Mouse (Mus musculus) midbrain, embryonic 14.5 days (tissue): ENCODE measurements around the gene Sult6b1. TPM values are rescaled to one million over a fixed set of nuclear protein-coding genes. Genes with fewer than 3 reads are reported as not detected.

Experiments
- ATAC-seq: fragments of 200-750 bp; cut with Nextera tagmentation; 2 replicates; pipeline ENCODE4 v1.8.0; 2017; ENCODE audit warnings: moderate number of reproducible peaks, moderate library complexity; ENCODE audit not compliant: low FRiP score, low TSS enrichment
- DNase-seq: peaks from one replicate; pipeline ENCODE4 v3.0.0-alpha.2; 2015
- H3K27ac ChIP-seq: fragments of 300-500 bp; sonication (generic); replicated peaks from 2 replicates; pipeline ENCODE4 v1.5.1; 2014; ENCODE audit warnings: mild to moderate bottlenecking, low read depth, low read length, moderate library complexity
- H3K27me3 ChIP-seq: fragments of 300-500 bp; sonication (generic); 2 replicates; pipeline ENCODE4 v1.6.1; 2014; ENCODE audit warnings: low read length, control low read depth, mixed read lengths; ENCODE audit not compliant: control insufficient read depth, insufficient read depth
- H3K36me3 ChIP-seq: fragments of 300-500 bp; sonication (generic); 2 replicates; pipeline ENCODE4 v1.6.1; 2014; ENCODE audit warnings: low read length, control low read depth; ENCODE audit not compliant: control insufficient read depth, insufficient read depth
- H3K4me1 ChIP-seq: fragments of 300-500 bp; sonication (generic); 2 replicates; pipeline ENCODE4 v1.6.1; 2014; ENCODE audit warnings: mild to moderate bottlenecking, antibody characterized with exemption, low read length, control low read depth; ENCODE audit not compliant: control insufficient read depth, insufficient read depth
- H3K4me2 ChIP-seq: fragments of 300-500 bp; sonication (generic); 2 replicates; pipeline ENCODE4 v1.6.1; 2014; ENCODE audit warnings: mild to moderate bottlenecking, low read length, moderate library complexity
- H3K4me3 ChIP-seq: fragments of 300-500 bp; sonication (generic); replicated peaks from 2 replicates; pipeline ENCODE4 v1.5.1; 2014; ENCODE audit warnings: low read depth, low read length
- H3K9ac ChIP-seq: fragments of 300-500 bp; sonication (generic); replicated peaks from 2 replicates; pipeline ENCODE4 v1.6.1; 2014; ENCODE audit warnings: mild to moderate bottlenecking, low read length, moderate library complexity
- H3K9me3 ChIP-seq: fragments of 300-500 bp; sonication (generic); 2 replicates; pipeline ENCODE4 v1.6.1; 2016; ENCODE audit warnings: low read length, control low read depth, mixed read lengths; ENCODE audit not compliant: control insufficient read depth
- WGBS: fragments of 180-500 bp; shearing (Covaris S2); extraction: QIAGEN DNeasy Blood & Tissue Kit; methylation state at CpG from one replicate; pipeline ENCODE4 v1.1.7; 2014; 5-methylcytosine and 5-hydroxymethylcytosine counted together
- polyA plus RNA-seq: library from polyadenylated mRNA; unstranded; fragments of >200 nt; fragmentation: Nextera tagmentation; extraction: Ambion mirVana; gene quantifications from 2 replicates; pipeline ENCODE4 v1.2.1, GENCODE M21; 2014

Gene Sult6b1
- polyA plus RNA-seq, 1 experiment from 2014 or later = not detected

DNA sequence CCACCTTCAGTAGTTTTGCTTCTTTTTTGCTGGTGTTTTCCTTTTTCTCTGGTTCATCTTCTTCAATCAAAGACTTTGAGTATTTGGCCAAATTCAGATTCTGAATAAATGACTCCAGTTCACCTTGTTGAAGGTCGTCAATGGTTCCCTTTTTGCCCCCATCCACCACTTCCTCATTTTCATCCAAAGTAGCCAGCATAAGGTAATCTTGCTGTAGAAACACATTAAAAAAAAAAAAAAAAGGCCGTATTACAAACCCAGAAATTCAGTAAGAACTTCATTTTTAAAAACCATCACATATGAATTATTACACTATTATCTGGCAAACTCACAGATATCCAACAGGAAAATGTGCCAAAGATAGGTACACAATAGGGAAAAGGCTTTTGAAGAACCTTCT is 29.1 kb upstream of the Sult6b1 start:
- H3K4me3 ChIP-seq = peak overlapping the region; percentile 87
- no peak for ATAC-seq
- H3K27me3 ChIP-seq = no peaks in the 10 kb centered on the region
- H3K4me2 ChIP-seq = peak overlapping the region; percentile 60
- peak overlapping the region; percentile 75; the same call in 1 of the 2 replicates for H3K9ac ChIP-seq
- peaks cover 46% of the 10 kb centered on the region for H3K36me3 ChIP-seq
- no peak for DNase-seq
- peaks cover 16% of the 10 kb centered on the region for H3K4me1 ChIP-seq
- H3K27ac ChIP-seq = no peak overlapping the region
- WGBS = 97% methylated on average over 2 of the region's 2 CpGs
- no peaks in the 10 kb centered on the region for H3K9me3 ChIP-seq

GRCm38 (mm10) chr17:78917696-78918095 is 10.9 kb upstream of the Sult6b1 start:
- H3K4me2 ChIP-seq = peak overlapping the region; percentile 79
- no peak overlapping the region for H3K27ac ChIP-seq
- DNase-seq = no peak
- H3K9me3 ChIP-seq = no peaks in the 10 kb centered on the region
- H3K27me3 ChIP-seq = no peaks in the 10 kb centered on the region
- peak overlapping the region; percentile 60; the same call in 1 of the 2 replicates for H3K4me3 ChIP-seq
- no peak overlapping the region for H3K9ac ChIP-seq
- WGBS = 46% methylated on average over 6 of the region's 6 CpGs
- no peak for ATAC-seq
- peaks cover 13% of the 10 kb centered on the region for H3K4me1 ChIP-seq
- peaks cover 42% of the 10 kb centered on the region for H3K36me3 ChIP-seq

GRCm38 (mm10) chr17:78916899-78917298 is 10.1 kb upstream of the Sult6b1 start:
- H3K4me1 ChIP-seq = peaks cover 13% of the 10 kb centered on the region
- 3% methylated on average over 11 of the region's 11 CpGs for WGBS
- peak overlapping the region; percentile 79 for H3K4me2 ChIP-seq
- H3K27ac ChIP-seq = peak overlapping the region; percentile 78
- H3K9me3 ChIP-seq = no peaks in the 10 kb centered on the region
- DNase-seq = no peak
- peaks cover 35% of the 10 kb centered on the region for H3K36me3 ChIP-seq
- ATAC-seq = 0 out of 2 replicates have a peak, but pooled peaks have one; percentile 4
- H3K27me3 ChIP-seq = no peaks in the 10 kb centered on the region
- peak overlapping the region; percentile 70 for H3K9ac ChIP-seq
- H3K4me3 ChIP-seq = peak overlapping the region; percentile 60

DNA sequence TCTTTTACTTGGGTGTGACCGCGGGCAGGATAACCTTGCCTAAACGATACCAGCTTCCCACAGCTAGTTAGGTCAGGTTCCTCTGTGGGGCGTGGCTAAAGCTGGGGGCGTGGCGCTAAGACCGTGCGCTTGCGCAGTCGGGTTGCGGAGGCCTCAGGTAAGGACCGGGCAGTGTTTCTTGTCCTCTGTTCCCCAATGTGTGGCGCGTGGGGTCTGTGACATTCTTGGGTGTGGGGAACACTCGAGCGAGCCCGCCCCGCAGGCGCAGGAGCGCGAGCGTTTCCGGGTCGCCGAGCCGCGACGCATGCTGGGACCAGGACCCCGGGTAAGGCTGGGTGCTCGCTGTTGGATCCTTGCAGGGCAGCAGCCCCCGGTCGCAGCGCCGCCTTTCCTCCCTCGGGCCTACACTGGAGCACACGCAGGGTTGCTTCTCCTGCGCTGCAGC is 9.6 kb upstream of the Sult6b1 start, which contains the start of gene Cebpzos:
Gene Cebpzos (plus strand): TSS at position 132 of the 445 bp plus-strand sequence.
- Histone ChIP-seq H3K4me1 (peaks cover 13% of the 10 kb centered on the region), H3K27ac (peak within 1 kb of the TSS; percentile 78), H3K4me2 (peak within 1 kb of the TSS; percentile 79), H3K9ac (peak within 1 kb of the TSS; percentile 70), H3K9me3 (no peaks in the 10 kb centered on the region), H3K36me3 (peaks cover 30% of the 10 kb centered on the region), H3K27me3 (no peaks in the 10 kb centered on the region), H3K4me3 (peak within 1 kb of the TSS; percentile 60)
- DNase-seq (peak; percentile 94), ATAC-seq (peak; percentile 93)
- WGBS = under 1% methylated on average over 37 of the region's 37 CpGs

- Histone ChIP-seq H3K4me1 (peaks cover 13% of the 10 kb centered on the region), H3K9me3 (no peaks in the 10 kb centered on the region), H3K4me3 (peak overlapping the region; percentile 60), H3K27ac (peak overlapping the region; percentile 78), H3K4me2 (peak overlapping the region; percentile 79), H3K27me3 (no peaks in the 10 kb centered on the region), H3K36me3 (peaks cover 25% of the 10 kb centered on the region), H3K9ac (peak overlapping the region; percentile 70)
- DNase-seq = peak; percentile 41
- WGBS = 54% methylated on average over 6 of the region's 6 CpGs
- ATAC-seq = 0 out of 2 replicates have a peak, but pooled peaks have one; percentile 14
Observed at GRCm38 (mm10) chr17:78915772-78916171, 9.0 kb upstream of the Sult6b1 start.

DNA sequence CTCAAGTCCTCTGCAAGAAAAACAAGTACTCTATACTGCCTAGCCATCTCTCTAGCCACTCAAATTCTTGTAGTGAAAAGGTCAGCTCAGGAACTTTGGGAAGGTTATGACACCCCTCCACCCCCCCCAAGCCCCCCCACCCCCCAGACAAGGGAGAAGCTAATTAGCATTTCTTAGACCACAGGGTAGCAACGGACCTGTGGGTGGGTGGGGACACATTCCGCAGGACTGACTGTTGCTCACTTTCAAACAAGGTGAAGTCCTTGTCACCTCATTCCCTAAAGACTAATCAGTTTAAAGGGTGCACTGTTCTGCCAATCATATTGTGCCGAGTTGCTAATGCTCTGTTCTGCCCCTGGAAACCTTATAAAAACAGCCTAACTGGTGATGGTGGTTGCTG is 7.1 kb upstream of the Sult6b1 start:
- no peaks in the 10 kb centered on the region for H3K27me3 ChIP-seq
- H3K4me2 ChIP-seq = no peak overlapping the region
- ATAC-seq = no peak
- H3K36me3 ChIP-seq = peaks cover 9% of the 10 kb centered on the region
- H3K9me3 ChIP-seq = no peaks in the 10 kb centered on the region
- no peak overlapping the region for H3K27ac ChIP-seq
- H3K4me1 ChIP-seq = peaks cover 13% of the 10 kb centered on the region
- WGBS = 80% methylated on average over 3 of the region's 3 CpGs
- no peak for DNase-seq
- H3K9ac ChIP-seq = no peak overlapping the region
- H3K4me3 ChIP-seq = no peak overlapping the region

DNA sequence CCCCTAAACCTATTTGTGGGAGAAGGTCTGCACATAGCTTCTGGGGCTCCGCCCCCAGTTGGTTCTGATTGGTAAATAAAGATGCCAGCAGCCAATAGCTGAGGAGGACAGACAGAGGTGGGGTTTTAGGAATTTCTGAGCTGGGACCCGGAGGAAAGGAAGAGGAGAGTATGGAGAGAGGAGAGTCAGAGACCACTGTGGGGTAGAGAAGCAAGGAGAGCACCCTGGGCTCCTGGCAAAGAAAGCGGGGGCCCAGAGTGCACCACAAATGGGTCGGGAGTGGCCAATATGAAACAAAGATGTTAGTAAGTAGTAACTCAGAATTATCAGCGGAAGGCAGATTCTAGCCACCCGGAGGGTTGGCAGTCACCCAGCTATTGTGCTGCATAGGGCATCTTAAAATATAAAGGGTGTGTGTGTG is 6.1 kb upstream of the Sult6b1 start:
- peak; percentile 46; the same call in 1 of the 2 replicates for ATAC-seq
- H3K27ac ChIP-seq = 0 out of 2 replicates have a peak overlapping the region, but pooled peaks have one; percentile 32
- WGBS = 29% methylated on average over 6 of the region's 6 CpGs

GRCm38 (mm10) chr17:78909374-78909773 is 2.6 kb upstream of the Sult6b1 start:
- H3K27ac ChIP-seq = no peak overlapping the region
- no peaks in the 10 kb centered on the region for H3K4me1 ChIP-seq
- no peak overlapping the region for H3K4me3 ChIP-seq
- H3K9me3 ChIP-seq = no peaks in the 10 kb centered on the region
- H3K36me3 ChIP-seq = no peaks in the 10 kb centered on the region
- DNase-seq (no peak), ATAC-seq (no peak)
- H3K9ac ChIP-seq = no peak overlapping the region
- WGBS = 84% methylated on average over 2 of the region's 2 CpGs
- H3K4me2 ChIP-seq = no peak overlapping the region
- H3K27me3 ChIP-seq = no peaks in the 10 kb centered on the region

More for the DNA sequence above, 6.1 kb upstream of the Sult6b1 start:
- H3K27me3 ChIP-seq = no peaks in the 10 kb centered on the region
- peak; percentile 72 for DNase-seq
- H3K4me1 ChIP-seq = peaks cover 13% of the 10 kb centered on the region
- peak overlapping the region; percentile 54 for H3K4me2 ChIP-seq
- H3K36me3 ChIP-seq = 0 out of 2 replicates have a peak, but pooled peaks cover under 1% of the 10 kb centered on the region
- H3K9me3 ChIP-seq = no peaks in the 10 kb centered on the region
- H3K4me3 ChIP-seq = peak overlapping the region; percentile 36
- H3K9ac ChIP-seq = no peak overlapping the region

DNA sequence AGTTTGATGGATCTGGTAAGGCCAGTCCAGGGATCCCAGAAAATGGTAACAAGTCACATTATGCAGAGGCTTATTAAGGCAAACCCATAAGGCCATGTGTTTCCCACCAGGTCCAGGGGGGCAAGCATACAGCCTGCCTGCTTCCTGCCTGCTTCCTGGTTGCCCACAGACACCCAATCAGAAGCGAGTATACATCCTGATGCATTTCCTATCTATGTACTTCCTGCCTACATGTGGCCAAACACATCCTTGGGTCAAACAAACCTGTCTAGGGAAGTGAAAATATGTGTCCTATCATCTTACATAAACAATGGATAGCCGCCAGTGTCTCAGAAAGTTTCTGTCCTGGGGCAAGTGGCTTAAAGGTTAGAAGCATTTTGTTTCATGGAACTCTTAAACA is 3.6 kb downstream of the Sult6b1 start:
- Histone ChIP-seq H3K9me3 (no peaks in the 10 kb centered on the region), H3K36me3 (no peaks in the 10 kb centered on the region), H3K4me3 (no peak overlapping the region), H3K27ac (no peak overlapping the region), H3K4me2 (no peak overlapping the region), H3K9ac (no peak overlapping the region), H3K27me3 (no peaks in the 10 kb centered on the region), H3K4me1 (no peaks in the 10 kb centered on the region)
- ATAC-seq (no peak), DNase-seq (no peak)
- 88% methylated on average over 2 of the region's 2 CpGs for WGBS
